Mouse (Mus musculus) embryo, embryonic 11.5 days (tissue): ENCODE data around the gene Abtb2.
"Not testable (repeated sequence)": the region's sequence is repeated elsewhere in the genome, so short reads cannot be mapped to it uniquely, and the experiment has no call there.

Source experiments
- DNase-seq: peaks from one replicate; pipeline ENCODE4 v3.0.0-alpha.2; 2012; ENCODE audit warnings: low read depth, low spot score

Abtb2 gene

DNA sequence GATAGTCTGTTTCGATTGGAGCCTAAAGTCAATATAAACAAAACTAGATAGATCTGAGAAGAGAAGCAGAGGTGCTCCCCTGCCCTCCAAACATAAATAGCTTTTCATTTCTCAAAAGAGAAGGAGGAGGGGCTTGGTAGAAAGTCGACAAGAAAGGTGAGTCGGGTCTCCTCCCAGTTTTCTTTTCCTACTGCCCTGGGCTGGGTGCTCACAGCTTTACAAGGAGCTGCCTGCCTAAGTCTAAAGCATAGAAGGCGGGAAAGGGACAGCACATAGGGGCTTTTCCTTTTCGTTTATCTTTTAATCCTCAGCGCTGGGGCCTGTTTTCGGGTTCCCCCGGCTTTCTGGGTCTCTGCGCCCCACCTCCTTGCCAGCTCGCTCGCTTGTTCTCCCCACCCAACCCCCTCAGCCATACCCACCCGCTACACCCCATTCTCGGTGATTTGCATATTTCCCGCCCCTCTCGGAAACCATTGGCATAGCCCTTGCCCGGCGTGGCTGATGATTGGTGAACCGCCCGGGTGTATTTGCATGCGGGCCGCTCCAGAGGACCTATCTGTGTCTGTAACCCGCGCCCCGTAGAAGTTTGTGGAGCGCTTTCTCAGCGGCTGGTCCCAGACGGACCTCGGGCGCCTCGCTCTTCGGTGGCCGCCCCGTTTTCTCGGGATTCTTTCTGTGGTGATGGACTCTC is at the start of gene Abtb2:
TSS of gene Abtb2 (plus strand) at position 579 of the 691 bp plus-strand sequence.
- DNase-seq, result peak; percentile 87

GRCm38 (mm10) chr2:103516472-103516871 is 49.6 kb upstream of the Abtb2 start:
- DNase-seq, result no peak

DNA sequence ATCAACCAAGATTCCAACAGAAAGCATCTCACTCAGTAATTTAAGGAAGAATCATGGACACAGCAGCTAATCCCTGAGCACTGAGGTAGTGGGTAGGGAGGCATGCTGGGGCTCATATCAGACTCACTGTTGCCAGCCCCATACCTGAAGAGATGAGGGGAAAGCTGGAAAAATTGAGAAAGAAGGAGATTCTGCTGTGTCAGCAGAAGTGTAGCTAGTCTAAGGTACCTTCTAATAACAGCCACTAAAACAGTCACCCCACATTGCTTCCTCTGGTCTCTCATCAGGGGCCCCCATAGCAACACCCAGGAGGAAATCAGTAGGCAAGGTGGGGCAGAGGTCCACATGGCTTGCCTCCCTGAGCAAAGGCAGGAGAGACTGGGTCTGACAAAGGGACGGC is 40.5 kb upstream of the Abtb2 start:
- no peak for DNase-seq

DNA sequence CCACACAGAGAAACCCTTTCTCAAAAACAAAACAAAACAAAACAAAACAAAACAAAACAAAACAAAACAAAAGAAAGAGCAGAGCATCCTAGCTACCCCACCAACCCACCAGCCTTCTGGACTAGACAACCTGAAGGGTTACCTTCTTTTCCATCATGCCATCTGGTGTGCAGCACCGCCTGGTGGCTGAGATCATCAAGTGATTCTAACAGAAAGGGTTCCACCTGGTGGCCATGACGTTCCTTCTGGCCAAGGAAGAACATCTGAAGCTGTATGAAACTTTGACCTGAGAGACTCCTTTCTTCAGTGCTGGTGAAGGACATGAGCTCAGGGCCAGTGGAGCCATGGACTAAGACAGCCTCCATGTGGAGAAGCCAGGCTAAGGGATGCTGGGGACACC is 19.0 kb upstream of the Abtb2 start:
- DNase-seq, result peak; percentile 41

DNA sequence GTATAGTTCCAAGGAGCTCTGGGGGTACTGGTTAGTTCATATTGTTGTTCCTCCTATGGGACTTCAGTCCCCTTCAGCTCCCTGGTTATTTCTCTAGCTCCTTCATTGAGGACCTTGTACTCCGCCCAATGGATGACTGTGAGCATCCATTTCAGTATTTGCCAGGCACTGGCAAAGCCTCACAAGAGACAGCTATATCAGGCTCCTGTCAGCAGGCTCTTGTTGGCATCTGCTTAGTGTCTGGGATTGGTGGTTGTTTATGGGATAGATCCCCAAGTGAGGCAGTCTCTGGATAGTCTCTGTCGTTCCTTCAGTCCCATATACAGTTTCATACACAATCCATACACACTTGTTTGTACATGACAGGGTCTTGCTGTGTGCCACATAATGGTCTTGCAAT is 15.8 kb upstream of the Abtb2 start:
- not testable (repeated sequence) for DNase-seq

- DNase-seq, result no peak
Measured at GRCm38 (mm10) chr2:103554041-103554440, 12.1 kb upstream of the Abtb2 start.

GRCm38 (mm10) chr2:103556125-103556877 is 9.8 kb upstream of the Abtb2 start:
- DNase-seq, result no peak

DNA sequence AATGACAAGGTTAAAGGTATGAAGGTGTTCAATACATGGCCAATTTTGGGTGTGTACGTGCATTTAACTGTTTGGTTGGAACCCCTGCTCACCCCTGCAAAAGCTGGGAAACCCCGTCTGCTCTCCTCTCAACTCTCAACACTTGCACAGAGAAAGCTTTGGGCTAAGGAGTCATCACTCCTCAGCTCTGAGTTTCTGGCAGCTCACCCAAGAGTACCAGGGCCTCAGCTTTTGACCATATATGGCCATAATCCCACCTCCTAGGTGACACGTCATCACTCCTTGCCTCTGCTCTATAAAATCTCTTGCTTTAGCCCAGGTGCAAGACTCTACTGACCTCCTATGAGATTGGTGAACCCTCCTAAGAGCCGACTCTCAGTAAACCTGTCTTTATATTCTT is 5.2 kb upstream of the Abtb2 start:
- no peak for DNase-seq

- DNase-seq, result no peak
Measured at GRCm38 (mm10) chr2:103564427-103565023, 1.6 kb upstream of the Abtb2 start.

DNA sequence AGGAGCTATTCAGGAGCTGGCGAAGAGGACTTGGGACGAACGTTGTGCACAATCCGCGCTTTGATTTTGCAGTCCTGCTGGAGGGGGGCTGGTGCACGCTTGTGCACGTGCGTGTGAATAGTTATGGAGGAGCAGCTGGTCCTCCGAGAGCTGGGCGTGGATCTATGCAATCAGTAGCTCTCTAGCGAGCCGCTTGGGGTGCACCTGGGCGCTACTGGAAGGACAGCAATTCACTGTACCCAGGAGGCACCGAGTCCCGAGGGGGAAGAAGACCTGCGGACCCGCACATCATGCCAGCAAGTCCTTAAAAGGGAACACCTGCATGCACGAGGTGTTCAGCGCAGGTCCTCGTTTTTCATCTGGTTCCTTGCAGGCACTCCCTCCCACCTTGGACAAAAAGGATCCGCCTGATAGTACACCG is 929 bp upstream of the Abtb2 start:
- DNase-seq, result no peak

DNA sequence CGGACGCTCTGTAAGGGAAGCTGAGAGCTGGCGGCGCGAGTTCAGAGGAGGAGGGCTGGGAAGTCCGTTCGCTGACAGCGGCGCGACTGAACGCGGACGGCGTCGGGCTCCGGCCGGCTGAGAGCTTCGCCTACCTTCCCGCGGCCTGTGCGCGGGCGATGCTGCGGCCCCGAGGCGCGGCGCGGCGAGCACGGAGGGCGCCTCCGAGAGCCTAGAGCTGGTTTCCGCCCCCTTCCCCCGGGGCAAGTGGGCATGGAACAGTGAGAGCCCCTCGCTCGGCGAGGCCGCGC is 258 bp downstream of the Abtb2 start:
- DNase-seq, result no peak

DNA sequence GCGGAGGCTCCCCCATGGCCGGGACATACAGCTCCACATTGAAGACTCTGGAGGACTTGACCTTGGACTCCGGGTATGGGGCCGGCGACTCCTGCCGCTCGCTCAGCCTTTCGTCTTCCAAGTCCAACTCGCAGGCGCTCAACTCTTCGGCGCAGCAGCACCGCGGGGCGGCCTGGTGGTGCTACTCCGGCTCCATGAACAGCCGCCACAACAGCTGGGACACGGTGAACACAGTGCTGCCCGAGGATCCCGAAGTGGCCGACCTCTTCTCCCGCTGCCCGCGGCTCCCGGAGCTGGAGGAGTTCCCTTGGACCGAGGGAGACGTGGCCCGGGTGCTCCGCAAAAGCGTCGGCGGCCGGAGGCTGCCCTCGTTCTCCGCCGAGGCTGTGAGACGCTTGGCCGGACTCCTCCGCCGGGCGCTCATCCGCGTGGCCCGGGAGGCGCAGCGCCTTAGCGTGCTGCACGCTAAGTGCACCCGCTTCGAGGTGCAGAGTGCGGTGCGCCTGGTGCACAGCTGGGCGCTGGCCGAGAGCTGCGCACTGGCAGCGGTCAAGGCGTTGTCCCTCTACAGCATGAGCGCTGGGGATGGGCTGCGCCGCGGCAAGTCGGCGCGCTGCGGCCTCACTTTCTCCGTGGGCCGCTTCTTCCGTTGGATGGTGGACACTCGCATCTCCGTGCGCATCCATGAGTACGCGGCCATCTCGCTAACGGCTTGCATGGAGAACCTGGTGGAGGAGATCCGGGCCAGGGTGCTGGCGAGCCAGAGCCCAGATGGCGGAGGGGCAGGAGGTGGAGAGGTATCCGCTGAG is 807 bp downstream of the Abtb2 start:
- DNase-seq, result no peak

DNA sequence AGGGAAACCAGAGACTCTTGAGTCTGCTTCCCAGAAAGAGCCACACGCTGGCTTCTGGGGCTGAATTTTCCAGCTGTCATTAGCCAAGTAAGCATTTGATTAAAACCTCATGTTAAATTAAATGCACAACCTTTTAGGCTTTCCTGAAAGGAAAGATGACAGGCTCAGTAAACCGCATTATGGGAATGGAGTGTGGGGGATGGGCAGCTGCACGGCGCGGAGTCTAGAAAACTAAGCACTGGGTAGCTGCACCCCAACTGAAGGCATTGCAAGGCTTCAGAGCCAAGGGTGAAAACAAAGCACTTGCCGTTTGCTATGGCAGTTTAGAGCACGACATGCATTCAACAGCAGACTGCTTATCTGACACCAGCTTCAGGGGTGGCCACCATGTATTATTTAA is 2.1 kb downstream of the Abtb2 start:
- no peak for DNase-seq

DNA sequence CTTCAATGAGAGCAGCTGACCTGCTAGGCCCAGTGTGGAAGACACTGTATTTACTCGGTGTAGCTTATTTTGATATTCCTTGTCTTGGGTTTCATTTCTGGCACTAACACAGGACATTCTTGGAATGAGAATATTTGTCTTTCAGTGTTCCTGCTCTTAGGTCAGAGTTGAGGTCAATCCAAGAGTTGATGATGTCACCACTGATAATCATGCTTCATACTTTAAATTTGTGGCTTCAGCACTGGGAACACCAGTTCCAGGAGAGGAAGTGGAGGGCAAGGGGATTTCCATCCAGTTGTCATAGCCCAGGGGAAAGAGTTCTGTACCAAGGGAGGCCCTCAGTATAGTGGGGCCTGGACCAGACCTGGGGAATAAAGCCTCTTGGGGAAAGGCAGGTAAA is 3.6 kb downstream of the Abtb2 start:
- no peak for DNase-seq

DNA sequence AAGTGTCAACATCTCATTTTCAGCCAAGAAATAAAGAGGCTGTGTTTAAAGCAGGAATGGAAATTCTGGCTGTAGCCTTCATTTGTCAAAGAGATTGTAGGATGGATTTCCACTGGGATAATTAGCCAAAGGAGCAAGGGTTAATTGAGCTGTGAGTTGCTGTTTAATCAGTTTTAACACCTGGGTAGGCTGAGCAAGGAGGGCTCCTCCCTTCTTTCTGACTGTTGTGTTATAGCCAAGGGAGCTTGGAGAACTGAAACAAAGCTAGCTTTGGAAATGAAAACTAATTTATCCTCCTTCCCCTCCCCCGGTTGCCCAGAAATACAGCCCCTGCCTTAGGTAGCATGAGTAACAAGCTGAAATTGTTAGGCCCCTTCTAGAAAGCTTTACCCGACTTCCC is 6.2 kb downstream of the Abtb2 start:
- no peak for DNase-seq

GRCm38 (mm10) chr2:103576371-103576770 is 10.3 kb downstream of the Abtb2 start:
- no peak for DNase-seq

DNA sequence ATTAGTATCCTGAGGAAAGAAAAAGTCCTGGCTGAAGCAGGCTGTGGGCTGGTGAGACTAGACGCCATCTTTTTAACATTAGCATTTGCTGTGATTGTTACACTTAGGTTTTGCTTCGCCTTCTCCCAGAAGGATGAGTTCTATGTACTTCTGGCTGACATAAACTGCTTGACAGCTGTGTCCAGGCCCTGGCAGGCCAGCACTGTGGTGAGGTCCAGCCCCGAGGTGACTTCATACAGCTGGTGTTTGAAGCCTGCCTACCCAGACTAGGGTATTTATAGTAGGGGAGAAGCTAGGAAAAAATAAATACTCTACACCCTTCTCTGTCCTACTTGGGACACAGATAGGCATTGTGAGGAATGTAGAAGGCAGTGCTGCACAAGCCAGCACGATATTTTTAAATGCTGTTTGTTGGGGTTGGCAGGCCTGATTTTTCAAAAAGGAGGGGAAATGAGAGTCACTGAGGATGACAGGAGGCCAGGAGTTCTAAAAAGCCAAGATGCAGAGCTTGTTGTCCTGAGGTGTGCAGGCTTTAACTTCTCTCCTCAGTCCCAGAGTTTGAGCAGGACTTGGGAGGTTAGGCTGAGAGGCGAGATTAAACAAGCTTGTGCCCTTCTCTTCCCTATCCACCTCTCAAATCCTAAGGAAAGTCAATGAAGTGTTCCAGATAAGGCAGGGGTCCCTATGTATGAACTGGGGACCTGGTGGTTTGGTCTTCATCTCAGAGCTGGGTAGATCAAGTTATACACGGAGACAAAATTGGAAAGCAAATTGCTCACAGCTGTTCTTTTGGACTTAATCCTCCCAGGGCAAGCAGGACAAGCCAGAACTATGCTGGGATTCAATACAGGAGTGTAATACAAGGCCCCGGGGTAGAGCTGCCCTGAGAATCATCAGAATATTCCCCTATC is 11.9 kb downstream of the Abtb2 start:
- DNase-seq, result no peak

DNA sequence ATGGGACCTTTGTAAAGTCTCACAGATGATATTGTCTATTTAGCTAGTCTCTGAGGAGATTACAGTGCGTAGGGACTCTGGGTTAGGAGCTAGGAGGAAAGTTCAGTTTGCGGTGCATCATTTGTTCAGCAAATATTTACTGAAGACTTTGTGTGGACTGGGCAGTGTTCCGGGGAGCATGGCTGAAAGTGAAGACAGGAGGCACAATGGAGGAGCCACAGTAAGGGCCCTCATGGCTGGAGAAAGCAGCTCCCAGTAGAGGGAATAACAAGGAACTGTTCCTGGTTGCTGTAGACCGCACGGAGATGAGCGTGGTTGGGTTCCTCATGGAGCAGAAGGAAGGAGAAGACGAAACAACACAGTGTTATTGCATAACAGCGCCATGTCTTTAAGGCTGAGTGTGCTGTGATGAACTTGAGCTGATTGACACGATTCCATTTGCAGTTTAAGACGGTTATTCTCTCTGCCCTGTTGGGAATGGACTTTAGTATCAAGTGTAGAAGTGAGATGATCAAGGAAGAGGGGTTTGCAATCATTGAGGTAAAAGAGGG is 12.6 kb downstream of the Abtb2 start:
- DNase-seq, result no peak

GRCm38 (mm10) chr2:103580756-103581155 is 14.6 kb downstream of the Abtb2 start:
- DNase-seq, result no peak

DNA sequence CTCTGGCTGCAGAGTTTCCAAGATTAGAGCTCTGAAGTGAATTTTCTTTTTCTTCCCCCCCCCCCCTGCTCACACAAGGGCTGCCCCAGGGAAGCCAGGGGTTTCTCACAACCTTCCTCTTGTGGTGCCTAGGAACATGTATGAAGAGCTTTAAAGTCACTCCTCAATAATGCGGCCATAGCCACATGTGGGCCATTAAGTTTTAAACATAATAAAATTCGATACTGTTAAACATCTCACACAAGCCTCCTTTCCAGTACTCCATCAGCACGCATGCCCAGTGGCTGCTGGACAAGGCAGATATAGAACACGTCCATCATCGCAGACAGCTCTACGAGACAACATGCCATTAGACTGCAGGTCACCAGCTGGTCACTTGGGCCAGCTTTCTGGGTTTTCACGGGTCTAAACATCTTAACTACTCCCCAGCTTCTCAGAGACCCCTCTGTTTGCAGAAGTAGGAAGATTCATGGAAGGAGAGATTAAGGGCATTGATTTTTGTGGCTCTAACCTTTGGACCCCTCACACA is 15.3 kb downstream of the Abtb2 start:
- DNase-seq, result no peak

DNA sequence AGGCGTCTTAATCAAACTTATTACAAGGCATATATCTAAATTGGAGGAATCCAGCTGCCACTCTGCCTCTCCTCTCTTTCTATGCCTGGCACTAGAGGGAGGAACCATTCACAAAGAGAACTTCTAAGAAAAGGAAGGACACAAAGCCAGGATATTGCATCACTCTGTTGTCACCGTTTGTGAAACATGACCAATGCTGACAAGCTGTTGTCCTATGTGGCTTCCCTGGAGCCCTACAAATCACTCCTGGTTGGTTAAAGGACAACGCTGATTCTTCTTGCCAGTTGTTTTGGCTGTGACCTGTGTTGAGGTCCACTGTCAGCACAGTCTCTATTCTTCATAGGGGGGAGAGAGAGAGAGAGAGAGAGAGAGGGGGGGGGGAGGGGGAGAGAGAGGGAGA is 17.2 kb downstream of the Abtb2 start:
- no peak for DNase-seq
